Mouse (Mus musculus) layer of hippocampus, adult 18-20 months (tissue): ENCODE data around the gene Map1lc3b. TPM values are rescaled to one million over a fixed set of nuclear protein-coding genes. Genes with fewer than 3 reads are reported as not detected.
"Not testable (repeated sequence)": the region's sequence is repeated elsewhere in the genome, so short reads cannot be mapped to it uniquely, and the experiment has no call there.

Experiments used
- DNase-seq, 2 experiments: peaks; one replicate each; pipeline ENCODE4 v3.0.0; 2022; ENCODE audit warnings: low spot score in 2 of 2
- total RNA-seq, 2 experiments: library from RNA; stranded (reverse); gene quantifications; 2 replicates each; pipeline ENCODE4 v1.2.3; 2021

Gene Map1lc3b
- total RNA-seq, 2 experiments from 2014 or later: 166 to 181 TPM

GRCm38 (mm10) chr8:121570801-121571200 is 19.4 kb upstream of the Map1lc3b start:
- DNase-seq: no peak

GRCm38 (mm10) chr8:121572121-121572520 is 18.0 kb upstream of the Map1lc3b start:
- DNase-seq: no peak

- DNase-seq: no peak
Measured at GRCm38 (mm10) chr8:121573275-121573674, 16.9 kb upstream of the Map1lc3b start.

GRCm38 (mm10) chr8:121575661-121576060 is 14.5 kb upstream of the Map1lc3b start:
- no peak for DNase-seq

- DNase-seq: peak in 1 of 2 experiments; percentile 51
Measured at GRCm38 (mm10) chr8:121577751-121578675, 12.1 kb upstream of the Map1lc3b start.

- DNase-seq: peak; percentile 94 to 97
Measured at GRCm38 (mm10) chr8:121578676-121579451, 11.3 kb upstream of the Map1lc3b start, which contains the start of gene Fbxo31. Fbxo31 (minus strand) TSS chr8:121578806.

GRCm38 (mm10) chr8:121580465-121580864 is 9.7 kb upstream of the Map1lc3b start:
- no peak for DNase-seq

GRCm38 (mm10) chr8:121583653-121584052 is 6.5 kb upstream of the Map1lc3b start:
- DNase-seq: peak in 1 of 2 experiments; percentile 76

- no peak for DNase-seq
Measured at GRCm38 (mm10) chr8:121584730-121585129, 5.4 kb upstream of the Map1lc3b start.

GRCm38 (mm10) chr8:121585159-121585825 is 4.9 kb upstream of the Map1lc3b start:
- DNase-seq: peak; percentile 99 to 100

GRCm38 (mm10) chr8:121588750-121589149 is 1.4 kb upstream of the Map1lc3b start:
- no peak for DNase-seq

GRCm38 (mm10) chr8:121589205-121589726 is 895 bp upstream of the Map1lc3b start:
- no peak for DNase-seq

GRCm38 (mm10) chr8:121591178-121592066 is 1.3 kb downstream of the Map1lc3b start:
- no peak for DNase-seq

GRCm38 (mm10) chr8:121593293-121593692 is 3.1 kb downstream of the Map1lc3b start:
- no peak for DNase-seq

- DNase-seq: no peak
Measured at GRCm38 (mm10) chr8:121593983-121594382, 3.8 kb downstream of the Map1lc3b start.

- not testable (repeated sequence) for DNase-seq
Measured at GRCm38 (mm10) chr8:121597492-121597891, 7.3 kb downstream of the Map1lc3b start.

- DNase-seq: no peak
Measured at GRCm38 (mm10) chr8:121598190-121598589, 8.0 kb downstream of the Map1lc3b start.

- DNase-seq: peak; percentile 56 to 81
Measured at GRCm38 (mm10) chr8:121598892-121599291, 8.7 kb downstream of the Map1lc3b start.

- DNase-seq: no peak
Measured at GRCm38 (mm10) chr8:121599842-121600241, 9.7 kb downstream of the Map1lc3b start.

- DNase-seq: no peak
Measured at GRCm38 (mm10) chr8:121602411-121602810, 12.2 kb downstream of the Map1lc3b start.
